Mouse (Mus musculus) stomach, postnatal 0 days (tissue): ENCODE measurements around the gene Tpbpb.
"Not testable (repeated sequence)": the region's sequence is repeated elsewhere in the genome, so short reads cannot be mapped to it uniquely, and the experiment has no call there.

Experiments
- CTCF ChIP-seq: IDR thresholded peaks from 2 replicates; pipeline ENCODE4 v1.5.1; 2016; ENCODE audit warnings: antibody characterized with exemption, low read depth, mild to moderate bottlenecking, moderate library complexity
- EP300 ChIP-seq: optimal IDR thresholded peaks from 2 replicates; pipeline ENCODE3; 2016; ENCODE audit warnings: antibody characterized with exemption

DNA sequence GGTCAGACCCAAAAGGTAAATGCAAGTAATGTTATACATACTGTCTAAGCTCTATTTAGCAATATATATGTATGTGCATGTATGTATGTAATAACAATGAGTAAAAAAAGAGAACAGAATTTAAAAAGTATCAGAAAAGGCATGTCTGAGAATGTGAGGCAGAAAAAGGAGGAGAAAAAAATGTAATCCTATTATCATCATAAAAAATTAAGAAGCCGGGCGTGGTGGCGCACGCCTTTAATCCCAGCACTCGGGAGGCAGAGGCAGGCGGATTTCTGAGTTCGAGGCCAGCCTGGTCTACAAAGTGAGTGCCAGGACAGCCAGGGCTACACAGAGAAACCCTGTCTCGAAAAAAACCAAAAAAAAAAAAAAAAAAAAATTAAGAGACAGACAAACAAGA lies 7.9 kb downstream of the Tpbpb start, which contains the start of gene Gm49392:
- not testable (repeated sequence) for TF ChIP-seq CTCF, EP300
